Mouse (Mus musculus): ENCODE data around the gene Sectm1a. TPM values are rescaled to one million over a fixed set of nuclear protein-coding genes. Genes with fewer than 3 reads are reported as not detected.
"Not testable (repeated sequence)": the region's sequence is repeated elsewhere in the genome, so short reads cannot be mapped to it uniquely, and the experiment has no call there.

Sectm1a gene
- total RNA-seq, 2 experiments from 2014 or later: 0.30 TPM; not detected in 1

DNA sequence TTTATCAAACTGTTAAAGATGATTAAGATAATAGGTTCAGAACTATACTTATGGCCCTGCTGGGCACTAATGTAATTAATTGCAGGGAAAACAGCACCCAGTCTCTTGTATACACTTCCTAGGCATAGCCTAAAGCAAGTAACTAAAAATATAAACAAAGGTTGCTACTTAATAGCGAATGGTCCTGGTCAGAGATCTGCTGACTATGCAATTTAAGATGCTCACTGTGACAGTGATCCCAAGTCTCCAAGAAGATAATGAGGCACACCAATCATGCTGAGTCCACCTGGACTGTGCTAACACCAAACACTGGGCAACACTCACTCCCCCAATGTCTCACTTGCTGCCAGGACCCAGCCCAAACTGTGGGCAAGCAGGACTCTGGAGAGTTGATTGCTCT is 31.2 kb downstream of the Sectm1a start:
- DNase-seq (ENCODE audit: low spot score in 2 of 2): no peak

DNA sequence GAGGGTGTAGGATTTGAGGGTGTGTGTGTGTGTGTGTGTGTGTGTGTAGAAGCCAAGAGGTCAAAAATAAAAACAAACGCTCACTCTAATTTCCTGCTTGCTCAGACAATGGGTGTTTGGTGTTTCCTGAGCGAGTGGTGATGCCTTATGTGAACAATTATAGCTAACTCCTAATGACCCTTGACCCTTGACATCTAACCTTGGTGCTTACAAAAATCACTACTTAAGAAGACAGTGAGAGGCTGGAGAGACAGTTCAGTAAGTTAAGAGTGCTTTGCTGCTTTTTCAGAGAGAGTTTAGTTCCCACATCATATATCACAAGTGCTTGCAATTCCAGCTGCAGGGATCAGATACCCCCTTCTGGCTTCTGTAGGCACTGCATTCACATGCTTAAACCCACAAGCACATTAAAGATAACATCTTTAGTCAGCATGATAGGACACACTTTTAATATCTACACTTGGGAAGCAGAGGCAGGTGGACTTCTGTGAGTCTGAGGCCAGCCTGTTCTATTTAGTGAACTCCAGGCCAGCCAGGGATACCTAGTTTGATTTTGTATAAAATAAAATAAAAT is 33.1 kb downstream of the Sectm1a start:
- no peak for DNase-seq (ENCODE audit: low spot score in 2 of 2)

DNA sequence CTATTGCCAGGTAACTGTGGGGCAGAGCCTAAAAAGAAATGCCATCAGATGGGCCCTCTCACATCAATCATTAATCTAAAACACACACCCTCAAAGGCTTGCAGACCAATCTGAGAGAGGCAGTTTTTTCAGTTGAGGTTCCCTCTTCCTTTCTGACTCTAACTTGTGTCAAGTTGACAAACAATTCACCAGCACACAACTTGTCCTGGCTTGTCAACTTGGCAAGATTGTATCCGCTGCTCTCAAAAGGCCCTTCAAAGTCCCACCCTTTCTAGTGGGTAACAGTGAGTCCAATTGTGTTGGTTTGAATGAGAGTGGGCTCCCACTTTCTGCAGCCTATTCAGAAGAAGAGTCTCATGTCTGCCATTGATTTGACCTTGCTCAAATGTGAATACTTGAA is 35.7 kb downstream of the Sectm1a start:
- no peak for DNase-seq (ENCODE audit: low spot score in 2 of 2)

DNA sequence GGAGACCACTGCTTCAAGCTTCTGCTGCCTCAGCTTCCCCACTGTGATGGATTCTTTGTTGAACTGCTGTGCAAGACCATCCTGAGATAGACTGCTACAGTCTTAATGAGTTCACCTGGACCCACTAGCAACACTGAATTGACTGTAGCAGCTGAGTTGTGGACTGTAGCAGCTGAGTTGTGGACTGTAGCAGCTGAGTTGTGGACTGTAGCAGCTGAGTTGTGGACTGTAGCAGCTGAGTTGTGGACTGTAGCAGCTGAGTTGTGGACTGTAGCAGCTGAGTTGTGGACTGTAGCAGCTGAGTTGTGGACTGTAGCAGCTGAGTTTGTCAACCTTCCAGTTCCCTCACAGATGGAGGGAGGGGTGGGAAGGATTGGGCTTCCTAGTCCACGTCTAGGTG is 38.0 kb downstream of the Sectm1a start:
- not testable (repeated sequence) for DNase-seq (ENCODE audit: low spot score in 2 of 2)

DNA sequence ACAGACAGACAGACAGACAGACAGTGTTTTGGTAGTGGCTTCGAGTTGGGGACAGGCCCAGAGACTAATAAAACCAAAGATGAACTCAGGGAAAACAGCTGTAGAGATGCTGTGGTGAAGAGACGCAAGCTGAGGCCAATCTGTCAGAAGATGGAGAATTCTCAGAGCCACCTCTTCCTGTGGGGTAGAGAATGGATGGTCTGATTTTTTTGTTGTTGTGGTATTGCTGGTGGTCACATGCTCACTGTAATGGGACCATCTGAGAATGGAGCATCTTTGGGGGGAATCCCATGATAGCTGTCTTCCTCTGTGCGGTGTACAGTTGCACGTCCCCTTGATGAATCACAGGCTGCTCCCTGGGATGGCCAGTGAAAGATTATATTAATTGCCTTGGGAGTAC is 38.5 kb downstream of the Sectm1a start:
- DNase-seq (ENCODE audit: low spot score in 2 of 2): no peak

DNA sequence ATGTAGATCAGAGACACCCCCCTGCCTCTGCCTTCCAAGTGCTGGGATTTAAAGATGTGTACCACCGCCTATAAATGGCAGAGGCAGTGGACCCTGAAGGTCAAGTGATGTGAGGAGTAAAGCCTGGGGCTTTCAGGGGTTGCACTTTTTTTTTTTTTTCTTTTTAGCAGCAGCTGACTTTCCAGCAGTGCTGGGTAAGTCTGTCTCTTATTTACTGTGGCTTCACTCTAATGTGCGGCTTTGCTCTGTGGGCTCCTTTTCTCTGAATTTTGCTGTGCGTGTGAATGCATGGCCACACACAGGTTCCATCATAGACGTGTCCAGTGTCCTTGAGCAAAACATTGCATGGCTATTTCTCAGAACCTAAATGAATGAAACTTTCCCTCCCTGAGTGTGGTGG is 39.4 kb downstream of the Sectm1a start:
- no peak for DNase-seq (ENCODE audit: low spot score in 2 of 2)

DNA sequence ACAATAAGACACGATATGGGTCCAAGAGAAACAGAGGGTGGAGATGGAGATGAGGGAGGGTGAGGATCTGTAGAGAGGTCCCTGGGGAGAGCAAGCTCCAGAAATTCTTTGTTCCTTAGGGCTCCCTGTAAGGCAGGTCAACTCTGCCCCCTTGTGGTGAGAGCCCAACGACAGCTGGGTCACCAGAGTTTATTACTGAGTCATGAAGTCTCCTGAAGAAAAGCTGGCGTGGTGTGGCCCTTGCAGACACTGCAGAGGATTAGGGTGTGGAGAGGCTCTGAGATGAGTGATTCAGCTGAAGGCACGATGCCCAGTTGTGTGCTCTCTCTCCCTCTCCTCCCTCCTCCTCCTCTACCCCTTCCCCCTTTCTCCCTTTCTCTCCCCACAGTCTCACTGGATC is 39.8 kb downstream of the Sectm1a start:
- peak; percentile 82 to 83 for DNase-seq (ENCODE audit: low spot score in 2 of 2)

DNA sequence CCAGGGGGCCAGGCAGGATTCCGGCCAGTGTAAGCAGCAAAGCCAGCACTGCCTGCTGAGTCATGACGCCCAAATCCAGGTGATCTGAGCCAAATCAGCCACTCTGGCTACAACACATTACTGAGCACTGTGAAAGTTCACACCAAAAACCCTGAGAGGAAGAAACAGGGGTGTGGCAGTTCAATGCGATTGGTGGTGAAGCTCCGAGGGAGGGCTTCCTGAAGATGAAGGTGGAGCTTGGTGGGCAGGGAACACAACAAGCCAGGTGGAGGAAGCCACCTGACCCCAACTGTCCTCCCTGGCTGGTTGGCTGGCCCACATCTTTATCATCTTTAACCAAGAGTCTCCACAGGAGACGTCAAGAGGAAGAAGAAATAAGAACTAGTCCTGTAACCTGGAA is 41.7 kb downstream of the Sectm1a start, which contains the start of gene Cd7:
Cd7 (minus strand) TSS at position 117 of the 400 bp plus-strand sequence.
- no peak for DNase-seq (ENCODE audit: low spot score in 2 of 2)

DNA sequence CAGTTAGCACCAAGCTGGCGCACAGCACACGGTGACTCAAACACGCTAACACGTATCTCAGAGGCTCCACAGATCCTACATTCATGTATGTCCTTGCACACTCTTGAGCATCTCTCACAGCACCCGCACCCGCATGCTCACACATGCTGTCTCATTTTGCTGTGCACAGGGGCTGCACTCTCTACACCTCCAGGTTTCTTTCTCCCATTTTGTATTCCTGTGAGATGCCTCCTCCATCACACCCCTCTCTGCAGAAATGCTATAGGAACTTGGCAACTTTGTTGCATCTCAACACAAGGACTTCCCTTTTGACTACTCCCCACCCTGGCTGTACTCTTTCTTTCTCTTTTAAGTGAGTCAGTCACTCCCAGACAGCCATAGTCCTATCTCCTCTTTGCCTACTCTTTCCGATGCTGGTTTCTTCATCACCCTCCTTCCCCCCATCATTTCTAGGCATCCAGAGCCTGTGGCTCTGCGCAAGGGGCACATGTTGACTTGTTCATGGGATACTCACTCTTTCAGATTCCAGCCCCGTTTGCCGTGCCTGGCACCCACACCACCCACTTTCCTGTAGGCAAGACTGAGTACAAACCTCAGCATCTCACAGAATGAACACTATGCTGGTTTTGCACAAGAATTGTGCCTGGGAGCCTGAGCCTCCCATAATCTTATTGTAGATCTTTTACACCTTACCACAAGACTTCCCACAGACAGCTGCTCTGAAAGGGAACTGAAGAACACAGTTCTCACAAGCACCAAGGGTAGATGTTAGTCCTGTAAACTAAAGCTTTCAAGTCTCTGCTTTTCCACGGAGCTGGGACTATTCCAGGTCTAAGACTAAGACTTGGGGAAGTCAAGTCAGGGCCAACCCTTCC is 42.4 kb downstream of the Sectm1a start:
- no peak for DNase-seq (ENCODE audit: low spot score in 2 of 2)

DNA sequence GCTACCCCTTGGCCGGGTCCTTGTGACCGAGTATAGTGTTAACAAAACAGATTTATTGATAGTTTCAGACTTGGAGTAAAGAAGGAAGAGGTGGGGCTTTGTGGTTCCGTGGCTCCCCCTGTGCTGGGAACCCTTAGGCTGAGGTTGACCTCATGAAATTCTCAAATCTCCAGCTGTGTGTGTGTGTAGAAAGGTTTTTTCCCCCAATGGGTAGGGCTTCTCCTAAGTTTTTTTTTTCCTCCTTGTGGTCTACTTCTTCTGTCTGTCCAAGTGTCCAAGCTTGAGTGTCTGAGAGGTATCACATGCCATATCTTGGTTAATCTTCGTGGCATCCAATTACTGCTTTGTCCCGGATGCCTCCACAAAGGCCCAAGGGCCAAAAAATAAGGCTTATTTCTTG is 47.9 kb downstream of the Sectm1a start:
- no peak for DNase-seq (ENCODE audit: low spot score in 2 of 2)

DNA sequence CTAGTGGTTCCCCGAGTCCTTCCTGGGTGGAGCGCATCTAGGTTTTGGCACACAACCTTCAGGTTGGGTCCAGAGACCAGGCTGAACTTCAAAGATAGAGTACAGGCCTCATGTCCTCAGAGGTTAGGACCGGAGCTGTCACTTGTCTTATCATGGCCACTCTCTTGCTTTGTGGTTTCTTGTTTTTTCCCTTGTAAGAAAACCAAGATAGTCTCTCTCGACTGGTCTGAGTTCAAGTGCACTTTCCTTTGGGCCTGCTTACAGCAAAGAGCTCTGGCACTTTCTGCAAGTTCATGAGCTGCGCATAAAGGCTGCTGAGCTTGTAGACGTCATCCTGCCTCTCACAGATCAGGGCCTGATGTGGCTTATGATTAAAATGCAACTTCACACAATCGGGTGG is 53.8 kb downstream of the Sectm1a start:
- no peak for DNase-seq (ENCODE audit: low spot score in 2 of 2)

DNA sequence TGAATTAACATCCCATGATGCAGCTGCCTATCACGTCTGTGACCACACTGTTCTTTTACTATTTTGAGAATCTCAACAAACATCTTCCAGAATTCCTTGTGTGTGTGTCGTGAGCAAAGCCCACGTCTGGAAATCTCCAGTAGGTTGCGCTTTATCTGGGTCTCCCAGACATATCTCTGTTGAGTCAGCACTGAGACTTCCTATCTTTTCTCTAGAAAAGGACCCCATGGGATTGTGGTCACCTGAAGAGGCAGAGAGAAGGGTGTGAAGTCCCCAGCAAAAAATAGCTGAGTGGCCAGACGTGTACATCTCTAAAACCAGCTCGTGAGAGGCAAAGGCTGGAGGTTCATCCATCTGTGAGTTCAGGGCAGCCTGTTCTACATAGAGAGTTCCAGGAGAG is 56.9 kb downstream of the Sectm1a start:
- no peak for DNase-seq (ENCODE audit: low spot score in 2 of 2)

DNA sequence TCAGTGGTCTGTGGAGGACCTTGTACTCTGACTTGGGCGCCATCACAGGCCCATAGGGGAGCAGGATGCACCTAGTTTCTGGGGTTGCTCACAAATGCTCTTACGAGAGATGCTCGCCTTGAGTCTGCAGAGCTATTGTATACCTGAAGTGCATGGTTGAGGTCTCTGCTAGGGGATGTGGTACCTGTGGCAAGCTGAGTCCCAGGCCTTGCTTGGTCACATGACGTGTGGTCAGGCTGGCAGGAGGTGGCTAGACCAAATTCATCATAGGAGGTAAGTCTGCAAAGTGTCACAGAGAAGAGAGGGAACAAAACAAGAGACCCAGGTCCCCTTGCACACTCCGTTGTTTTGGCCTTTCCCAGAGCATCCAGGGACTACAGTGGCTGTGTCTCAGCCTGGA is 61.5 kb downstream of the Sectm1a start:
- DNase-seq (ENCODE audit: low spot score in 2 of 2): no peak

DNA sequence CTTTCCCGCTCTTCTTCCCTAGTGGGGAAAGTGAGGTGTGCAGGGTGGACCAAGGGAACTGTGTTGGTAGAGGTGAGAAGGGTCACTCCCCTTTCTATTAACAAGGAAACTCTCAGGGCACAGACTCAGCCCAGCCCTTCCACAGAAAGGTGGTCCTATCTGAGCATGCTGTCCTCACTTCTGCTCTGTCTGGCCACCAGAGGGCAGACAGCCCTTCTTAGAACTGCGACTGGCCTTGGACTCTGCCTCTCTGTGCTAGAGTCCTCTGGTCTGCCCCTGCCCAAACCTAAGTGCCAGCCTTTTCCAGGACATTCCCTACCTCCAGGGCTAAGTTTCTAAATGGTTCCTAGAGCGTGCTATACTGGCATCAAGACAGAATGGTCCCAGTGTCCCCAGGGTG is 63.3 kb downstream of the Sectm1a start:
- peak; percentile 45 to 55 for DNase-seq (ENCODE audit: low spot score in 2 of 2)

Other genes with a start within 250 kb of the Sectm1a start
- 10 to 100 TPM; 12.8 to 21.3 TPM for gene Ccdc57, start 148.3 kb downstream of the Sectm1a start, total RNA-seq (2021)
- gene Slc16a3, start 132.7 kb downstream of the Sectm1a start, total RNA-seq (2021): 1 to 10 TPM; 1.3 to 4.4 TPM
- 100 to 1,000 TPM; 108 to 127 TPM for gene Csnk1d, start 89.9 kb downstream of the Sectm1a start, total RNA-seq (2021)
- gene Cd7, start 41.8 kb downstream of the Sectm1a start, total RNA-seq (2021): 1 to 10 TPM in 1 of 2 experiments, under 1 TPM in 1; 0.43 to 1.3 TPM
- gene Sectm1b, start 17.7 kb downstream of the Sectm1a start, total RNA-seq (2021): under 1 TPM in 1 of 2 experiments, not detected in 1; 0.27 TPM
- not detected for gene Tex19.2, start 37.5 kb upstream of the Sectm1a start, total RNA-seq (2021)
- gene Tex19.1, start 64.9 kb upstream of the Sectm1a start, total RNA-seq (2021): not detected
- not detected for gene Uts2r, start 79.1 kb upstream of the Sectm1a start, total RNA-seq (2021)
- gene Hexdc, start 123.2 kb upstream of the Sectm1a start, total RNA-seq (2021): 10 to 100 TPM in 1 of 2 experiments, 1 to 10 TPM in 1; 9.0 to 10.1 TPM
- gene Ogfod3, start 123.5 kb upstream of the Sectm1a start, total RNA-seq (2021): 10 to 100 TPM; 24.1 to 27.0 TPM
- gene Cybc1, start 148.1 kb upstream of the Sectm1a start, total RNA-seq (2021): 10 to 100 TPM; 21.7 to 25.2 TPM
- gene Narf, start 156.0 kb upstream of the Sectm1a start, total RNA-seq (2021): 10 to 100 TPM; 14.4 to 15.2 TPM
- 10 to 100 TPM; 41.6 to 45.5 TPM for gene Foxk2, start 178.8 kb upstream of the Sectm1a start, total RNA-seq (2021)